Mouse (Mus musculus) Patski (cell line): ENCODE measurements at regions not wholly inside any gene's neighbourhood (a gene's known extent, or its start where the extent isn't known, plus 50 kb on each side); places are given as distances from the start of the nearest gene placed in this dataset.

Experiments used
- ATAC-seq: fragments of 100-300 bp; one replicate; pipeline ENCODE4 v1.8.0; 2021
- CTCF ChIA-PET: fragments of 350-600 bp; sonication (Branson Sonifier 250); formaldehyde crosslinking; loops from one replicate; lab custom pipeline; 2022; ENCODE audit warnings: inconsistent platforms; lab: Charles Lee
- POLR2A ChIA-PET: fragments of 350-600 bp; sonication (Branson Sonifier 250); formaldehyde crosslinking; loops from one replicate; lab custom pipeline; 2022; ENCODE audit warnings: antibody characterized with exemption, inconsistent platforms; lab: Charles Lee
- DNase-seq: peaks from one replicate; pipeline ENCODE4 v3.0.0-alpha.2; 2011; ENCODE audit warnings: low read depth, low spot score
- H3K27me3 ChIP-seq: fragments of 371-371 bp; one replicate; pipeline ENCODE4 v1.5.1; 2021
- CTCF ChIP-seq: fragments of 100-300 bp; IDR thresholded peaks from one replicate; pipeline ENCODE4 v1.5.1; 2021
- in situ Hi-C: fragments of 300-500 bp; cut with MboI; formaldehyde crosslinking; loops from 3 replicates; pipeline ENCODE4 v1.11.1; 2018; ENCODE audit warnings: low pct_unique_long_range_greater_than_20kb, mixed read lengths

- no peak for ATAC-seq
- no peaks in the 10 kb centered on the region for H3K27me3 ChIP-seq
- POLR2A ChIA-PET = no interaction called here
- CTCF ChIA-PET = no interaction called here
- TF ChIP-seq CTCF = no peak
- in situ Hi-C loops = no loop called here
- DNase-seq = no peak
Measured at GRCm38 (mm10) chr4:12334832-12335587, 163.2 kb upstream of the Fam92a start.

GRCm38 (mm10) chr4:12334429-12334828, 162.6 kb upstream of the Fam92a start:
- TF ChIP-seq CTCF = no peak
- ChIA-PET CTCF (no interaction called here), POLR2A (no interaction called here)
- no peak for ATAC-seq
- in situ Hi-C loops = no loop called here
- DNase-seq = no peak
- no peaks in the 10 kb centered on the region for H3K27me3 ChIP-seq

GRCm38 (mm10) chr4:12316024-12316423, 144.2 kb upstream of the Fam92a start:
- ATAC-seq (no peak), DNase-seq (no peak)
- CTCF ChIA-PET = no interaction called here
- TF ChIP-seq CTCF = no peak
- H3K27me3 ChIP-seq = no peaks in the 10 kb centered on the region
- in situ Hi-C loops = no loop called here
- POLR2A ChIA-PET = no interaction called here

- in situ Hi-C loops = no loop called here
- no peak for TF ChIP-seq CTCF
- ChIA-PET POLR2A (no interaction called here), CTCF (interaction anchor here (1.5 kb wide), 1 partner anchor 11 kb away, joined by 3 read pairs; no protein-coding TSS in a partner anchor)
- DNase-seq (no peak), ATAC-seq (no peak)
- H3K27me3 ChIP-seq = no peaks in the 10 kb centered on the region
Measured at GRCm38 (mm10) chr4:12308332-12308731, 136.5 kb upstream of the Fam92a start.

GRCm38 (mm10) chr4:12306618-12307565, 135.1 kb upstream of the Fam92a start:
- in situ Hi-C loops = no loop called here
- no peak for DNase-seq
- ChIA-PET CTCF (no interaction called here), POLR2A (no interaction called here)
- no peaks in the 10 kb centered on the region for H3K27me3 ChIP-seq
- no peak for ATAC-seq
- no peak for TF ChIP-seq CTCF

GRCm38 (mm10) chr4:12287079-12287686, 115.4 kb upstream of the Fam92a start:
- no peak for ATAC-seq
- no peak for DNase-seq
- ChIA-PET CTCF (no interaction called here), POLR2A (no interaction called here)
- in situ Hi-C loops = no loop called here
- TF ChIP-seq CTCF = no peak
- no peaks in the 10 kb centered on the region for H3K27me3 ChIP-seq

GRCm38 (mm10) chr4:12286391-12286790, 114.6 kb upstream of the Fam92a start:
- peaks cover 4% of the 10 kb centered on the region for H3K27me3 ChIP-seq
- ATAC-seq (no peak), DNase-seq (no peak)
- TF ChIP-seq CTCF = no peak
- CTCF ChIA-PET = no interaction called here
- POLR2A ChIA-PET = no interaction called here
- in situ Hi-C loops = no loop called here

- ATAC-seq = no peak
- no peak for DNase-seq
- in situ Hi-C loops = no loop called here
- ChIA-PET POLR2A (no interaction called here), CTCF (interaction anchor here (1.2 kb wide), 1 partner anchor 17 kb away, joined by 3 read pairs; no protein-coding TSS in a partner anchor)
- TF ChIP-seq CTCF = no peak
- peaks cover 5% of the 10 kb centered on the region for H3K27me3 ChIP-seq
Measured at GRCm38 (mm10) chr4:12285983-12286382, 114.2 kb upstream of the Fam92a start.

- in situ Hi-C loops = no loop called here
- CTCF ChIA-PET = no interaction called here
Measured at GRCm38 (mm10) chr4:12277949-12278348, 106.1 kb upstream of the Fam92a start.

GRCm38 (mm10) chr4:12273369-12273768, 101.6 kb upstream of the Fam92a start:
- in situ Hi-C loops = no loop called here
- peaks cover 3% of the 10 kb centered on the region for H3K27me3 ChIP-seq
- DNase-seq (no peak), ATAC-seq (no peak)
- no peak for TF ChIP-seq CTCF
- POLR2A ChIA-PET = no interaction called here
- CTCF ChIA-PET = no interaction called here

More at GRCm38 (mm10) chr4:12277949-12278348, 106.1 kb upstream of the Fam92a start:
- peaks cover 8% of the 10 kb centered on the region for H3K27me3 ChIP-seq
- DNase-seq (no peak), ATAC-seq (no peak)
- no peak for TF ChIP-seq CTCF
- POLR2A ChIA-PET = no interaction called here

- ChIA-PET POLR2A (no interaction called here), CTCF (no interaction called here)
- DNase-seq (no peak), ATAC-seq (no peak)
- peaks cover 3% of the 10 kb centered on the region for H3K27me3 ChIP-seq
- in situ Hi-C loops = no loop called here
- no peak for TF ChIP-seq CTCF
Measured at GRCm38 (mm10) chr4:12272914-12273313, 101.1 kb upstream of the Fam92a start.
